Mouse (Mus musculus) intestine, embryonic 14.5 days (tissue): ENCODE measurements around the gene Cptp. TPM values are rescaled to one million over a fixed set of nuclear protein-coding genes. Genes with fewer than 3 reads are reported as not detected.

Experiments
- ATAC-seq: fragments of 200-750 bp; cut with Nextera tagmentation; replicated peaks from 2 replicates; pipeline ENCODE4 v1.8.0; 2017; ENCODE audit warnings: low read depth, moderate number of reproducible peaks, moderate TSS enrichment, moderate library complexity; ENCODE audit not compliant: low FRiP score, low TSS enrichment
- DNase-seq: peaks from one replicate; pipeline ENCODE4 v3.0.0-alpha.2; 2018; ENCODE audit warnings: low spot score
- H3K27ac ChIP-seq: fragments of 300-500 bp; sonication (generic); 2 replicates; pipeline ENCODE4 v1.5.1; 2014; ENCODE audit warnings: low read depth, mild to moderate bottlenecking, control low read depth
- H3K27me3 ChIP-seq: fragments of 300-500 bp; sonication (generic); replicated peaks from 2 replicates; pipeline ENCODE4 v1.6.1; 2014; ENCODE audit warnings: low read length, control low read depth; ENCODE audit not compliant: control insufficient read depth, insufficient read depth
- H3K36me3 ChIP-seq: fragments of 300-500 bp; sonication (generic); 2 replicates; pipeline ENCODE4 v1.6.1; 2014; ENCODE audit warnings: low read length, control low read depth; ENCODE audit not compliant: control insufficient read depth, insufficient read depth
- H3K4me1 ChIP-seq: fragments of 300-500 bp; sonication (generic); replicated peaks from 2 replicates; pipeline ENCODE4 v1.6.1; 2014; ENCODE audit warnings: low read length, control low read depth, mixed read lengths; ENCODE audit not compliant: control insufficient read depth, insufficient read depth
- H3K4me2 ChIP-seq: fragments of 300-500 bp; sonication (generic); 2 replicates; pipeline ENCODE4 v1.6.1; 2014; ENCODE audit warnings: low read length
- H3K4me3 ChIP-seq: fragments of 300-500 bp; sonication (generic); 2 replicates; pipeline ENCODE4 v1.5.1; 2014; ENCODE audit warnings: low read depth, low read length, control low read depth, mixed read lengths
- H3K9ac ChIP-seq: fragments of 300-500 bp; sonication (generic); 2 replicates; pipeline ENCODE4 v1.6.1; 2014; ENCODE audit warnings: mild to moderate bottlenecking, low read length
- H3K9me3 ChIP-seq: fragments of 300-500 bp; sonication (generic); 2 replicates; pipeline ENCODE4 v1.6.1; 2016; ENCODE audit warnings: low read length, control low read depth; ENCODE audit not compliant: control insufficient read depth
- WGBS: fragments of 180-500 bp; shearing (Covaris S2); extraction: QIAGEN DNeasy Blood & Tissue Kit; methylation state at CpG from one replicate; pipeline ENCODE4 v1.1.7; 2014; 5-methylcytosine and 5-hydroxymethylcytosine counted together
- polyA plus RNA-seq: library from polyadenylated mRNA; unstranded; fragments of >200 nt; fragmentation: Nextera tagmentation; extraction: Ambion mirVana; gene quantifications from 2 replicates; pipeline ENCODE4 v1.2.1, GENCODE M21; 2014

The Cptp gene
- polyA plus RNA-seq, 1 experiment from 2014 or later: 21.4 TPM

DNA sequence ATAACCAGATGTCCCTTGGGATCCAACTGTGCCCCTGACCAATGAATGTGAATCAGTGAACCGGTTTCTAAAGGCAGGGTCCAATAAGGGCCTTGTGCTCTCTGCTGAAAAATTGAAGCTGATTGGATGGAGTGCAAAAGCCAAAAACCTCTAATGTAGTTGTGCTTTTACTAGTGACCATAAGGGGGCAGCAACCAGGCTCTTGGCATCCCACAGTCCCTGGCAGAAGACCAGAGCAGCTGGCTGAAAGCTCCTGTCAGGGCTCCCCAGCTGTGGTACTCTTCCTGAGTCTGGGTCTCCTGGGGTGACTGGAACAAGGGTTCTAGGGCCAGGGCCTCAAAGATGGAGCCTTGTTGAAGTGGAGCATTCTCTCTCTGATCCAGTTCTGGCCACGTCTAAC is 35.4 kb downstream of the Cptp start:
- WGBS: 24% methylated on average over 2 of the region's 2 CpGs
- Histone ChIP-seq H3K9me3 (no peaks in the 10 kb centered on the region), H3K4me3 (no peak overlapping the region), H3K27ac (peak overlapping the region; percentile 63), H3K9ac (no peak overlapping the region), H3K36me3 (peaks cover 7% of the 10 kb centered on the region; the same call in 1 of the 2 replicates), H3K4me2 (no peak overlapping the region), H3K27me3 (no peaks in the 10 kb centered on the region), H3K4me1 (peaks cover 32% of the 10 kb centered on the region)
- ATAC-seq (no peak), DNase-seq (peak; percentile 87)

- H3K27ac ChIP-seq: no peak overlapping the region
- 92% methylated on average over 4 of the region's 4 CpGs for WGBS
- DNase-seq: no peak
- no peak overlapping the region for H3K9ac ChIP-seq
- peaks cover 30% of the 10 kb centered on the region for H3K4me1 ChIP-seq
- H3K4me3 ChIP-seq: no peak overlapping the region
- peaks cover 7% of the 10 kb centered on the region; the same call in 1 of the 2 replicates for H3K36me3 ChIP-seq
- ATAC-seq: no peak
- no peak overlapping the region for H3K4me2 ChIP-seq
- H3K27me3 ChIP-seq: no peaks in the 10 kb centered on the region
- H3K9me3 ChIP-seq: no peaks in the 10 kb centered on the region
These were observed 36.0 kb downstream of the Cptp start for GRCm38 (mm10) chr4:155833234-155833633.

- DNase-seq (no peak), ATAC-seq (no peak)
- Histone ChIP-seq H3K9ac (peak overlapping the region; percentile 77), H3K4me2 (peak overlapping the region; percentile 95), H3K36me3 (peaks cover 14% of the 10 kb centered on the region), H3K27ac (no peak overlapping the region), H3K4me3 (peak overlapping the region; percentile 87), H3K9me3 (no peaks in the 10 kb centered on the region), H3K4me1 (peaks cover 21% of the 10 kb centered on the region), H3K27me3 (no peaks in the 10 kb centered on the region)
- WGBS: 61% methylated on average over 10 of the region's 10 CpGs
These were observed 36.9 kb downstream of the Cptp start for GRCm38 (mm10) chr4:155832321-155832720.

GRCm38 (mm10) chr4:155831831-155832230 is 37.4 kb downstream of the Cptp start:
- Histone ChIP-seq H3K27ac (peak overlapping the region; percentile 72), H3K4me1 (peaks cover 19% of the 10 kb centered on the region), H3K4me2 (peak overlapping the region; percentile 95), H3K9me3 (no peaks in the 10 kb centered on the region), H3K9ac (peak overlapping the region; percentile 77), H3K4me3 (peak overlapping the region; percentile 87), H3K36me3 (peaks cover 17% of the 10 kb centered on the region), H3K27me3 (no peaks in the 10 kb centered on the region)
- WGBS: under 1% methylated on average over 25 of the region's 25 CpGs
- ATAC-seq (no peak; the same call in 1 of the 2 replicates), DNase-seq (no peak)

GRCm38 (mm10) chr4:155831205-155831766 is 38.0 kb downstream of the Cptp start, which contains the start of gene Aurkaip1:
TSS of gene Aurkaip1 (plus strand) at chr4:155831272.
- peak within 1 kb of the TSS; percentile 72 for H3K27ac ChIP-seq
- H3K36me3 ChIP-seq: peaks cover 23% of the 10 kb centered on the region
- H3K4me3 ChIP-seq: peak within 1 kb of the TSS; percentile 87
- no peaks in the 10 kb centered on the region for H3K27me3 ChIP-seq
- H3K9ac ChIP-seq: peak within 1 kb of the TSS; percentile 77
- DNase-seq (peak; percentile 98), ATAC-seq (peak; percentile 91)
- under 1% methylated on average over 49 of the region's 49 CpGs for WGBS
- H3K4me2 ChIP-seq: peak within 1 kb of the TSS; percentile 95
- no peaks in the 10 kb centered on the region for H3K9me3 ChIP-seq
- H3K4me1 ChIP-seq: peaks cover 19% of the 10 kb centered on the region

DNA sequence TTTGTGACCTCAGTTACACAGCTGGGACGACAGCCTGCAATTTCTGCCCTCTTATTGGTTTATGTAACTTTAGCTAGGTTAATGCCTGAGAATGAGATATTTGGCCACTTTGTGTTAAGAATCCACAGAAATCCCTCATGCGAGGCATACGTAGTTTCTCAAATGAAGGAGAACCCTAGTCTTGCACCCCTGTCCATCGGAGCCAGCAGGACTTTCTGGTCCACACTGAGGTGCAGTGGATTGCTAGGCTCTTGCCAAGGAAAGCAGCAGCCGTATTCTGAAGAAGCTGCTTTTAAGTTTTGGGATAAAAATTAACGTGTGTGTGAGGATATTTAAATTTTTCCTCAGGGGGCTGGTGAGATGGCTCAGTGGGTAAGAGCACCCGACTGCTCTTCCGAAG is 38.6 kb downstream of the Cptp start:
- Histone ChIP-seq H3K4me3 (peak overlapping the region; percentile 87), H3K27ac (no peak overlapping the region; the same call in 1 of the 2 replicates), H3K4me1 (peaks cover 19% of the 10 kb centered on the region), H3K36me3 (peaks cover 25% of the 10 kb centered on the region), H3K9ac (peak overlapping the region; percentile 37; the same call in 1 of the 2 replicates), H3K4me2 (peak overlapping the region; percentile 95), H3K9me3 (no peaks in the 10 kb centered on the region), H3K27me3 (no peaks in the 10 kb centered on the region)
- WGBS: 50% methylated on average over 8 of the region's 8 CpGs
- DNase-seq (no peak), ATAC-seq (no peak)

DNA sequence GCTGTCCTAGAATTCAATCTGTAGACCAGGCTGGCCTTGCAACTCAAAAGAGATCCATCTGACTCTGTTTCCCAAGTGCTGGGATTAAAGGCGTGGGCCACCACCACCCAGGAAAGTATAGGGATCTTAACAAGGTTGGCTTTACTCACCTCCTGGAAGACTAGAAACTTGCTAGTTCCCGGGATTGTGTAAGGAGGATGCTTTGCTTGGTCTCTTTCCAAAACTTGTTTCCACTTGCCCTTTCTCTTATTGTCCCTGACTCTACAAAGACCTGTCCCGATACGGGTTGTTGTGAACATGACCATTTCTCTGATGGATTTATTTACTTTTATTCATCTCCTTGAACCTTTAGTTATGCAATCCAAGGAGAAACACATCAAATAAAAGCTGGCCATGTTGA is 39.4 kb downstream of the Cptp start:
- Histone ChIP-seq H3K9ac (no peak overlapping the region), H3K36me3 (peaks cover 33% of the 10 kb centered on the region), H3K4me3 (no peak overlapping the region), H3K27me3 (no peaks in the 10 kb centered on the region), H3K27ac (no peak overlapping the region), H3K9me3 (no peaks in the 10 kb centered on the region), H3K4me2 (no peak overlapping the region), H3K4me1 (peaks cover 19% of the 10 kb centered on the region)
- no peak for DNase-seq
- WGBS: 92% methylated on average over 4 of the region's 4 CpGs
- no peak for ATAC-seq

DNA sequence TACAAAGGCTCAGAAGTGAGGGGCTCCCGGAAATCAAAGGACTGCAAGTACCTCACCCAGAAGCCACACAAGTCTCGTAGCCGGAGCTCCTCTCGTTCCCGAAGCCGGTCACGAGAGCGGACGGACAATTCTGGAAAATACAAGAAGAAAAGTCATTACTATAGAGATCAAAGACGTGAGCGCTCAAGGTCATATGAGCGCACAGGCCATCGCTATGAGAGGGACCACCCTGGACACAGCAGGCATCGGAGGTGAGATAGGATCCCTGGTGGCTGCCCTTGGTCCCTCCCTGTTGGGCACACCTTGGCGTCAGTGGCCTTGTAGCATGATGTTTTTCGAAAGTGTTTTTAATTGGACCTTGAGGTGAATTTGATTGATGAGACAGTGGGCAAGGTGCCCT is 45.8 kb downstream of the Cptp start:
- ATAC-seq (no peak), DNase-seq (no peak)
- 94% methylated on average over 16 of the region's 16 CpGs for WGBS
- H3K4me2 ChIP-seq: no peak overlapping the region
- H3K36me3 ChIP-seq: peaks cover 90% of the 10 kb centered on the region
- no peaks in the 10 kb centered on the region for H3K9me3 ChIP-seq
- no peaks in the 10 kb centered on the region for H3K27me3 ChIP-seq
- no peak overlapping the region for H3K9ac ChIP-seq
- H3K27ac ChIP-seq: no peak overlapping the region
- no peaks in the 10 kb centered on the region for H3K4me1 ChIP-seq
- no peak overlapping the region for H3K4me3 ChIP-seq

DNA sequence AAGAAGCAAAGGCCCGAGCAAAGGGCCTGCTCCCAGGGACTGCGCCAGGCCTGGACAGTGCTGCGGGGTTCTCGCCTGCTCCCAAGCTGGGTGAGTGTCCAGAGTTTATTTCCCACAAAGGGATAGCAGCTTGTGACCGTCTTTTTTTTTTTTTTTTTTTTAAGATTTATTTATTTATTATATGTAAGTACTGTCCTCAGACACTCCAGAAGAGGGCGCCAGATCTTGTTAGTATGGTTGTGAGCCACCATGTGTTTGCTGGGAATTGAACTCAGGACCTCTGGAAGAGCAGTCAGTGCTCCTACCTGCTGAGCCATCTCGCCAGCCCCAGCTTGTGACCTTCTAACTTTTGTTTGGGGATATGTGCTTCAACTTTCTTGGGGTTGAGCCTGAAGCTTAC is 48.2 kb downstream of the Cptp start:
- Histone ChIP-seq H3K4me2 (no peak overlapping the region), H3K4me3 (no peak overlapping the region), H3K27me3 (no peaks in the 10 kb centered on the region), H3K4me1 (no peaks in the 10 kb centered on the region), H3K36me3 (peaks cover 97% of the 10 kb centered on the region), H3K27ac (no peak overlapping the region), H3K9me3 (no peaks in the 10 kb centered on the region), H3K9ac (no peak overlapping the region)
- WGBS: 72% methylated on average over 7 of the region's 7 CpGs
- DNase-seq: no peak
- no peak for ATAC-seq
